Mouse (Mus musculus) neural tube, embryonic 14.5 days (tissue): ENCODE measurements around the gene Map2k2. TPM values are rescaled to one million over a fixed set of nuclear protein-coding genes. Genes with fewer than 3 reads are reported as not detected.
A peak's percentile ranks its signal among the peaks of the same experiment; 100 is the strongest.

Source experiments
- ATAC-seq: fragments of 200-750 bp; cut with Nextera tagmentation; 2 replicates; pipeline ENCODE4 v1.8.0; 2017; ENCODE audit warnings: low read depth, mild to moderate bottlenecking, moderate TSS enrichment, moderate library complexity
- H3K27ac ChIP-seq: fragments of 300-500 bp; sonication (generic); 2 replicates; pipeline ENCODE4 v1.5.1; 2014; ENCODE audit warnings: low read depth, mild to moderate bottlenecking, control low read depth, low read length, moderate library complexity, mixed read lengths
- H3K27me3 ChIP-seq: fragments of 300-500 bp; sonication (generic); 2 replicates; pipeline ENCODE4 v1.6.1; 2014; ENCODE audit warnings: low read length; ENCODE audit not compliant: control insufficient read depth, insufficient read depth
- H3K36me3 ChIP-seq: fragments of 300-500 bp; sonication (generic); 2 replicates; pipeline ENCODE4 v1.6.1; 2014; ENCODE audit warnings: low read length, mixed read lengths; ENCODE audit not compliant: control insufficient read depth, insufficient read depth
- H3K4me1 ChIP-seq: fragments of 300-500 bp; sonication (generic); 2 replicates; pipeline ENCODE4 v1.6.1; 2014; ENCODE audit warnings: low read length; ENCODE audit not compliant: control insufficient read depth, insufficient read depth
- H3K4me2 ChIP-seq: fragments of 300-500 bp; sonication (generic); 2 replicates; pipeline ENCODE4 v1.6.1; 2014; ENCODE audit warnings: mild to moderate bottlenecking, low read depth, low read length, control low read depth
- H3K4me3 ChIP-seq: fragments of 300-500 bp; sonication (generic); 2 replicates; pipeline ENCODE4 v1.5.1; 2014; ENCODE audit warnings: low read depth, low read length, control low read depth, mixed read lengths
- H3K9ac ChIP-seq: fragments of 300-500 bp; sonication (generic); replicated peaks from 2 replicates; pipeline ENCODE4 v1.6.1; 2014; ENCODE audit warnings: low read depth, mild to moderate bottlenecking, control low read depth, low read length, mixed read lengths
- H3K9me3 ChIP-seq: fragments of 300-500 bp; sonication (generic); 2 replicates; pipeline ENCODE4 v1.6.1; 2016; ENCODE audit warnings: low read length; ENCODE audit not compliant: control insufficient read depth
- WGBS: fragments of 180-500 bp; shearing (Covaris S2); extraction: QIAGEN DNeasy Blood & Tissue Kit; methylation state at CpG from one replicate; pipeline ENCODE4 v1.1.7; 2014; 5-methylcytosine and 5-hydroxymethylcytosine counted together
- polyA plus RNA-seq: library from polyadenylated mRNA; unstranded; fragments of >200 nt; fragmentation: Nextera tagmentation; extraction: Ambion mirVana; gene quantifications from 2 replicates; pipeline ENCODE4 v1.2.1, GENCODE M21; 2014

The Map2k2 gene
- polyA plus RNA-seq, 1 experiment from 2014 or later, result 228 TPM

DNA sequence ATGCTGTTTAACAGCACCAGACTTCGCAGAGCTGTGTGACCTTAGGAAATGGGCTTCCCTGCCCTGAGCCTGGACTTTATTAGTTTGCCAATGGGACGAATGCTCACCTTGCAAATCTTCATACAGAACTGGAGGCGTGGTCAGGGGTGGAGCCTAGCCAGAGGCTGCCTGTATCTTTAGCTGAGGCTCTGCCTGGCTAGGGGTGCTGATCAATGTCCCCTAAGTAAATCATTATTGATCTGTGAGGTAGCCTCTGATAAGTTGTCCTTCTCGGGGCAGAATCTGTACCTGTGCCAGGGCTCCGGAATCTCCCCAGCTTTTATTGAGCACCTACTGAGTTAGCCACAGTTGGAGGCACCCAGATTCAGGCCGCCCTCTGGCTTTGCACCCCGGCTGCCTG, 15.1 kb upstream of the Map2k2 start:
- Histone ChIP-seq H3K27me3 (no peaks in the 10 kb centered on the region), H3K4me3 (no peak overlapping the region), H3K36me3 (no peaks in the 10 kb centered on the region), H3K9me3 (no peaks in the 10 kb centered on the region), H3K27ac (no peak overlapping the region), H3K4me2 (no peak overlapping the region), H3K9ac (no peak overlapping the region), H3K4me1 (0 out of 2 replicates have a peak, but pooled peaks cover 3% of the 10 kb centered on the region)
- 75% methylated on average over 7 of the region's 7 CpGs for WGBS
- ATAC-seq, result no peak

DNA sequence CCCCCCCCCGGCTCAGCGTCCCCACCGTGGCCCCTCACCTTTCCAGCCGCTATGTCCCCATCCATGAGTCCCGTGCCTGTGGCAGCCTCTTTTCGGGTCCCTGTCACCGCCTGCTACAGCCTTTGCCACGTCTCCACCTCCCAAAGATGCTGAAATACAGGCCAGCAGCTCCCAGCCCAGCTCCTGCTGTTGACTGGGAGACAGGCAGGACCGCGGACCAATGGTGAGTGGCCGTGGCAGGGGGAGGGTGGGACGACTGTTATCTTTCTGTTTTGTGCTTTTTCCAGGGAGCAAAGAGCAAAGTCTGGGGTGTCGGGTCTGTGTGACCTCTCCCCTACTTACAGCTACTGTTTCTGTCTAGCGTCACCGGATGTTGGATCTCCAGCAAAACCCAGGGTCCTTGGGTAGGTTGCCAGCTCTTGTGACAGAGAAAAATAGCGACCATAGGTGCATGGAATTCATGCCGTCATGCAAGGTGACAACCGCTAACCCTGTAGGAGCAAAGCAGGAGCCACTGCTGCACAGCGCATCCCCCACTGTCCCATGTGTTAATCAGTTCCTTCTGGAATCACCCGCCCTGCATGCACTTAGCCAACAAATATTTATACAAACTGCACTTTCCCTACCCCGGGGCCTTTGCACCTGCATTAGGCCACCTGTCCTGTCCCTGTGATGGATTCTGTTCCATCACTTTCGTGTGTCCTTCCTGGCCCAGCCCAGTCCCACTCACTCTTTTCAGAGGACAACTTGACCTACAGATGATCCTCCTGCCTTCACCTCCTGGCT, 13.1 kb upstream of the Map2k2 start:
- H3K4me1 ChIP-seq, result 0 out of 2 replicates have a peak, but pooled peaks cover 3% of the 10 kb centered on the region
- WGBS, result 60% methylated on average over 22 of the region's 22 CpGs
- H3K9me3 ChIP-seq, result no peaks in the 10 kb centered on the region
- no peak overlapping the region for H3K4me2 ChIP-seq
- no peak overlapping the region for H3K9ac ChIP-seq
- H3K36me3 ChIP-seq, result no peaks in the 10 kb centered on the region
- H3K4me3 ChIP-seq, result no peak overlapping the region
- H3K27me3 ChIP-seq, result no peaks in the 10 kb centered on the region
- no peak overlapping the region for H3K27ac ChIP-seq
- no peak for ATAC-seq

DNA sequence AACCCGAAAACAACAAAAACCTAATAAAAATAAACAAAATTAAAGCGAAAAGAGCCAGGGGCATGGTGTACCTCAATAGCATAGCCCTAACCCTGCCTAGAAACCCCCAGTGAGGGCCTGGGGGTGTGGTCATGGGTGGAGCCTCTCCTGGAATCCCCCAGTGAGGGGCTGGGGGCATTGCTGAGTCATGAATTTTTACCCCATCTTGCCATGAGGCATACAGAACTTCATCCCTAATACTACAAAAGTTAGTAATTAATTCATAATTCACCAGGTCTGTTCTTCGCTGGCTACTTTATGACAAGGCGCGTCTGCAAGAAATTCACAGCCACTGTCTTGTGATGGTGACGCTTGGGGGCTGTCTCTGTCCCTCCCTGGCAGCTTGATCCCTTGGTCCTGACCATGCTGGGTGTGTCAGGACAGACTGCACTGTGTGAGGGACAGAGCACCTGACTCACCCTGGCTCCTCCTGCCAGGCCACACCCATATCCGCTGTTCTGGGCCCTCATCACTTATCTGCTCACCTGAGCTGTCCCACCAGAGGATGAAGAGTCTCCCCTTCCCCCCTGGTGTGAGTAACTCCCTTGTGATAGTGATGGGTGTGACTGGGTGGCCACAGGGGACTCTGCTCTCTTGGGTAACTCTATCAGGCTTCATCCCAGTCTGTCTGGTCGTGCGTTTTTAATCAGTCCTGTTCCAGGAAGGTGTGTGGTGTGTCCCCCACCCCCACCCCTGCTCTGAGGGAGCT, 10.6 kb upstream of the Map2k2 start:
- Histone ChIP-seq H3K27me3 (no peaks in the 10 kb centered on the region), H3K4me1 (no peaks in the 10 kb centered on the region), H3K9me3 (no peaks in the 10 kb centered on the region), H3K4me3 (no peak overlapping the region), H3K4me2 (no peak overlapping the region), H3K27ac (no peak overlapping the region), H3K36me3 (no peaks in the 10 kb centered on the region), H3K9ac (no peak overlapping the region)
- ATAC-seq, result no peak
- WGBS, result 60% methylated on average over 9 of the region's 9 CpGs

DNA sequence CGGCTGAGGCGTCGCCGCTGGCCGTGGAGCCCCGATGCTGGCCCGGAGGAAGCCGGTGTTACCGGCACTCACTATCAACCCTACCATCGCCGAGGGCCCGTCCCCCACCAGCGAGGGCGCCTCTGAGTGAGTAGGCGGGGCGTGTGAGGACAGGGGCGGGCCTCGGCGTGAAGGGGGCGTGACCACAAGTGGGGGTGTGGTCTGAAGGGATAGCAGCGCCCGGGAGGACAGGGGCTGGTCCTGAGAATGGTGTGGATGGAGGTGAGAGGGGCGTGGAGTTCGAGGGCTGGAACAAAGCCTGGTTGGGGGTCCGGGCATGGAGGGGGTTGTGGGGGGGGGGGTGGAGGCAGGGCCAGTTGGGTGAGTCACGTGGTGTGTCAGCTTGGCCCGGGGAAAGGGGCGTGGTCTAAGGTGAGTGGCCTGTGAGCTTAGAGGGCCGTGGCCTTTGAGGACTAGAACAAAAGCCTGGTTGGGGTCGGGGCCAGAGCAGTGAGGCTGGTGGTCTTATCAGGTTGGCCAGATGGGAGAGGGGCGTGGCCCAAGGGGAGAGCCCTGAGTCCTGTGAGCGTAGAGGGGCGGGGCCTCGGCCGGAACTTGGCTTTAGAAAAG, 502 bp downstream of the Map2k2 start:
- Histone ChIP-seq H3K4me1 (peaks cover 11% of the 10 kb centered on the region), H3K4me3 (peak overlapping the region; percentile 70), H3K27me3 (no peaks in the 10 kb centered on the region), H3K4me2 (peak overlapping the region; percentile 77), H3K9me3 (no peaks in the 10 kb centered on the region), H3K27ac (peak overlapping the region; percentile 97), H3K36me3 (peaks cover 24% of the 10 kb centered on the region), H3K9ac (peak overlapping the region; percentile 99)
- under 1% methylated on average over 34 of the region's 35 CpGs for WGBS
- peak; percentile 89 for ATAC-seq

DNA sequence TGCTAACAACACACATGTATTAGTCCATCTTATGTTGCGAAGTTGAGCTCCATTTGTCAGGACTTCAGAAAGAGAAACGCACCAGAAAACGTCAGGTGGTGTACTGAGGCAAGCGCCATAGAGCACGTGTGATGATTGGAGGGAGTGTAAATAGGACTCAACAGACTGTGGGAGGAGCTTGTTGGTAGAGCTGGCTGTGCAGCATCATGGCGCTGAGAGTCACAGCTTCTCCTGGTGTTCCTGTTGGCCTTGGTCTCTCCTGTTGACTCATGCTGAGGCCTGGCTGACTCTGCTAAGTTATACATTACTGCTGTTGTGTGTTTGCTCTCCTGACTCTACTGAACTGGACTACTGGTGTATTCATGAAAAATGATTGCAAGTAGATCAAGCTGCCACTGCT, 7.2 kb downstream of the Map2k2 start:
- H3K9ac ChIP-seq, result no peak overlapping the region
- no peaks in the 10 kb centered on the region for H3K27me3 ChIP-seq
- H3K4me3 ChIP-seq, result no peak overlapping the region
- ATAC-seq, result no peak
- no peaks in the 10 kb centered on the region for H3K9me3 ChIP-seq
- peaks cover 62% of the 10 kb centered on the region for H3K36me3 ChIP-seq
- WGBS, result 93% methylated on average over 6 of the region's 6 CpGs
- H3K4me2 ChIP-seq, result no peak overlapping the region
- H3K27ac ChIP-seq, result no peak overlapping the region
- no peaks in the 10 kb centered on the region for H3K4me1 ChIP-seq

DNA sequence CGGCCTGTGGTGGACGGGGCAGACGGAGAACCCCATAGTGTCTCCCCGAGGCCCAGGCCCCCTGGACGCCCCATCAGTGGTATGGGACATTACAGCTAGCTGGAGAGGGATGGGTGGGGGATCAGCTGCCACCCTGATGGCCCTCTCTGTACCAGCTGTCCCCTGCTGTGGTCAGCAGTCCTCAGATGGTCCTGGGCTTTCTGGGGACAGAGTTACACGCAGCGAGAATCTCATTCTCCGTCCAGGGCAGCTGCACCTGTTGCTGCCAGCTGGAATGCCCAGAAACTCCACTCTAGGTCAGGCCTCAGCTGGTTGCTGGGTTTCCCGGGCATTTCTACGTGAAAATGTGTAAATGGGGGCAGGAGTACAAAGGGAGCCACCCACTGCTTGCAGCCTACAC, 13.9 kb downstream of the Map2k2 start:
- Histone ChIP-seq H3K36me3 (peaks cover 83% of the 10 kb centered on the region), H3K4me3 (no peak overlapping the region), H3K9me3 (no peaks in the 10 kb centered on the region), H3K4me1 (no peaks in the 10 kb centered on the region), H3K27me3 (no peaks in the 10 kb centered on the region), H3K9ac (no peak overlapping the region), H3K4me2 (no peak overlapping the region), H3K27ac (no peak overlapping the region)
- no peak for ATAC-seq
- 93% methylated on average over 10 of the region's 10 CpGs for WGBS

DNA sequence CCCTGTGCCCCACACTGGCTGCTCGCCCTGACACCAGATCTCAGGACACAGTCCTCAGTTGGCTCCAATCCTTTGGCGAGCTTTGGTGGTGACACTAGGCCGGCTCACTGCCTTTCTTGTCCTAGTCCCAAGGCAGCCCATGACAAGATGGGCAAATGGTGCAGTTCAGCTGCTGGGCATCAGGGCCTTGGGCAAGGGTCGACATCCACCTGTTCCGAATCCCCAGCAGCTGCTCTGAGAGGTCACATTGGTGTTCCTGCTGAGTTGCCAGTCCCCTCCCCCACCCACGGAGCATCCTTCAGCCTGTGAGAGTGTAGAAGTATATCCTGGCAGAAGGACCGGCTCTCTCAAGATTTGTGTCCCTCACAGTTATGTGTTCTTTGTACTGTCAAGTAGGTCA, 14.9 kb downstream of the Map2k2 start:
- ATAC-seq, result no peak
- Histone ChIP-seq H3K27ac (no peak overlapping the region), H3K9ac (no peak overlapping the region), H3K4me2 (no peak overlapping the region), H3K27me3 (no peaks in the 10 kb centered on the region), H3K36me3 (peaks cover 72% of the 10 kb centered on the region), H3K9me3 (no peaks in the 10 kb centered on the region), H3K4me3 (no peak overlapping the region), H3K4me1 (no peaks in the 10 kb centered on the region)
- 89% methylated on average over 7 of the region's 7 CpGs for WGBS

DNA sequence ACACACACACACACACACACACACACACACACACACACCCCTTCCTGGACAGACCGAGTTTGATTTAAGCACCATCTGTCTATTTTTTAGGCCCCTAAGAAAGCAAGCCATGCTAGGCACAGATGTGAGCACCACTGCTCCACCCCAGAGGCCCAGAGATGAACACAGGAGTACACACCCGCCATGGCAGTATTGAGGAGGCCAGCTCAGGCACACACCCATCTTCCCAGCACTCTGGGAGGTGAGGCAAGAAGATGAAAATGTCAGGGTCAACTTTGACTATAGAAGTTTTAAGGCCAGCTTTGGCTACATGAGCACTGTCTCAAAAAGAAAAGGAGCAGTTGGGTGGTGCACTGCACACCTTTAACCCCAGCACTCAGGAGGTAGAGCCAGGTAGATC, 17.2 kb downstream of the Map2k2 start:
- Histone ChIP-seq H3K9me3 (no peaks in the 10 kb centered on the region), H3K4me2 (no peak overlapping the region), H3K27ac (no peak overlapping the region), H3K9ac (no peak overlapping the region), H3K27me3 (no peaks in the 10 kb centered on the region), H3K4me3 (no peak overlapping the region), H3K36me3 (peaks cover 55% of the 10 kb centered on the region), H3K4me1 (no peaks in the 10 kb centered on the region)
- ATAC-seq, result no peak
- WGBS, result 88% methylated on average over 2 of the region's 2 CpGs

DNA sequence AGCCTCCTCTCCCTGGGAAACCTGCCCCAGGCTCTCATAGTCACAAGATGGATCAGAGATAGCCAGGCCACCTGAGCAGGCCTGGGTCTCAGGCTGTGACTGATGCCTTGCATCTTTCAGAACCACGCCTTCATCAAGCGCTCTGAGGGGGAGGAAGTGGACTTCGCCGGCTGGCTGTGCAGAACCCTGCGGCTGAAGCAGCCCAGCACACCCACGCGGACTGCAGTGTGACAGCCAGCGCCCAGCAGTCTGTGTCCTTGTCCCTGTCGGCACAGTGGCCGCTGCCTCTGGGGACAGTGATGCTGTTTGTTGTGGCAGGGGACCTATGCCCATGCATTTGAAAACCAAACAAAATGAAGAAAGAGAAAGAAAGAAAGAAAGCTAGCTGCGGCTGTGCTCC, 17.8 kb downstream of the Map2k2 start:
- H3K4me2 ChIP-seq, result no peak overlapping the region
- no peaks in the 10 kb centered on the region for H3K27me3 ChIP-seq
- no peak overlapping the region for H3K27ac ChIP-seq
- no peak for ATAC-seq
- 87% methylated on average over 11 of the region's 11 CpGs for WGBS
- H3K36me3 ChIP-seq, result peaks cover 53% of the 10 kb centered on the region
- no peaks in the 10 kb centered on the region for H3K9me3 ChIP-seq
- no peak overlapping the region for H3K9ac ChIP-seq
- no peaks in the 10 kb centered on the region for H3K4me1 ChIP-seq
- H3K4me3 ChIP-seq, result no peak overlapping the region
